Mouse (Mus musculus): ENCODE data around the gene Sap30l.

DNA sequence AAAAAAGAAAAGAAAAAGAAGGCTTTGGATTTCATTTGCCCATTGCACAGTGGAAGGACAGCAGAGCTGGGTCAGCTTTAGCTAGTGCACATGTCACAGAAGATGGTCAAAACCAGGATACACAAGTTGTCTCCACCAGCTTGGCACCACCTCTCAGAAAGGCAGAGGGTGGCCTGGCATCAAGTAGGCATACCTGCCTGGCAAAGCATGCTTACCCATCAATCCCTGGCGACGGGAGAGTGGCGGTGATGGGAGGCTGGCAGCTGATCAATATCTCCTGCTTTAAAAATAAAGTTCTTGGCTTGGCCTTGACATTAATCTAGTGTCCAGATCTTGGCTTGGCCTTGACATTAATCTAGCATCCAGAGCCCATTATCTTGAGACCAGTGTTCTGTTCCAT lies 24.9 kb upstream of the Sap30l start:
- TF ChIP-seq POU5F1 (IDR thresholded peaks at IDR 0.05; ENCODE audit: borderline replicate concordance, low read length) (no peak), CTCF (conservative IDR thresholded peaks at IDR 0.05; ENCODE audit: low read length) (no peak)

Measured in E14TG2a.4 (cell line).